ENCODE assay signal across 19 mouse cellular contexts in genomic region chr12:86359873-86360272, GRCm38 (mm10). TPM values are rescaled to one million over a fixed set of nuclear protein-coding genes. Genes with fewer than 3 reads are reported as not detected.
"Had no signal": no experiment of that assay in that cellular context is flagged by ENCODE, and none has a peak within 500 bp of the region (broad histone marks: within the 10 kb centered on the region; RNA-seq: fewer than 3 reads in every experiment).

No protein-coding gene starts in this region.

- H3K4me1 ChIP-seq: liver, embryonic 13.5 days; megakaryocyte, embryonic 14.5 days had no signal

- ATAC-seq: midbrain, embryonic 16.5 days had no signal

- H3K4me3 ChIP-seq: intestine, embryonic 15.5 days; kidney, embryonic 15.5 days; left cerebral cortex, adult 2 months; liver, embryonic 13.5 days; megakaryocyte, embryonic 14.5 days; midbrain, embryonic 12.5 days; neural tube, embryonic 12.5 days; neural tube, embryonic 15.5 days; stomach, embryonic 15.5 days had no signal

- DNase-seq: kidney, adult 11 months; kidney, adult 8-10 months; kidney, postnatal 10 days; kidney, postnatal 36 days; layer of hippocampus, postnatal 36 days; liver, embryonic 13.5 days; right cerebral cortex, adult 18-20 months; right cerebral cortex, postnatal 25 days; spleen, adult 18-20 months; thymus, postnatal 25 days had no signal

- H3K9ac ChIP-seq: intestine, embryonic 15.5 days; kidney, embryonic 15.5 days; liver, embryonic 13.5 days; midbrain, embryonic 12.5 days; neural tube, embryonic 12.5 days; neural tube, embryonic 15.5 days; stomach, embryonic 15.5 days had no signal

- H3K36me3 ChIP-seq: intestine, embryonic 15.5 days; kidney, embryonic 15.5 days; liver, embryonic 13.5 days; midbrain, embryonic 12.5 days; neural tube, embryonic 12.5 days; neural tube, embryonic 15.5 days; stomach, embryonic 15.5 days had no signal

- H3K4me2 ChIP-seq: intestine, embryonic 15.5 days; kidney, embryonic 15.5 days; liver, embryonic 13.5 days; midbrain, embryonic 12.5 days; neural tube, embryonic 12.5 days; neural tube, embryonic 15.5 days; stomach, embryonic 15.5 days had no signal

- H3K9me3 ChIP-seq: intestine, embryonic 15.5 days; kidney, embryonic 15.5 days; liver, embryonic 13.5 days; megakaryocyte, embryonic 14.5 days; midbrain, embryonic 12.5 days; neural tube, embryonic 12.5 days; neural tube, embryonic 15.5 days; stomach, embryonic 15.5 days had no signal

- H3K27me3 ChIP-seq: intestine, embryonic 15.5 days had no signal

- H3K27ac ChIP-seq: intestine, embryonic 15.5 days; kidney, embryonic 15.5 days; left cerebral cortex, adult 2 months; liver, embryonic 13.5 days; midbrain, embryonic 12.5 days; neural tube, embryonic 12.5 days; neural tube, embryonic 15.5 days; stomach, embryonic 15.5 days had no signal

RNA-seq across cellular contexts. Expression of gene Esrrb, which starts 1.0 kb away (rescaled TPM):
- polyA plus RNA-seq: liver, embryonic 13.5 days had no signal
